Mouse (Mus musculus): ENCODE results near the gene Ggct. TPM values are rescaled to one million over a fixed set of nuclear protein-coding genes. Genes with fewer than 3 reads are reported as not detected.

Gene Ggct
- polyA plus RNA-seq, 1 experiment, result 5.6 TPM

- Histone ChIP-seq H3K36me3 (ENCODE audit: control insufficient read depth, insufficient read depth, low read length) (no peaks in the 10 kb centered on the region), H3K4me3 (ENCODE audit: control insufficient read depth, low read depth, low read length) (no peak overlapping the region), H3K27me3 (ENCODE audit: control insufficient read depth, insufficient read depth, low read length) (no peaks in the 10 kb centered on the region), H3K4me1 (ENCODE audit: control insufficient read depth, insufficient read depth, low read length) (no peaks in the 10 kb centered on the region), H3K27ac (ENCODE audit: control insufficient read depth, insufficient read depth, low read depth, low read length) (no peak overlapping the region)
- no peak for TF ChIP-seq CTCF (IDR thresholded peaks at IDR 0.05; ENCODE audit: control insufficient read depth, insufficient read depth, insufficient replicate concordance, low read depth, low read length)
- TF ChIP-seq POLR2A (IDR thresholded peaks at IDR 0.05; ENCODE audit: control insufficient read depth, low read depth, low read length), result no peak
Observed at GRCm38 (mm10) chr6:55009391-55010230, 16.9 kb upstream of the Ggct start.

GRCm38 (mm10) chr6:55008401-55008800 is 15.7 kb upstream of the Ggct start:
- Histone ChIP-seq H3K27me3 (ENCODE audit: control insufficient read depth, insufficient read depth, low read length) (no peaks in the 10 kb centered on the region), H3K27ac (ENCODE audit: control insufficient read depth, insufficient read depth, low read depth, low read length) (no peak overlapping the region), H3K36me3 (ENCODE audit: control insufficient read depth, insufficient read depth, low read length) (no peaks in the 10 kb centered on the region), H3K4me3 (ENCODE audit: control insufficient read depth, low read depth, low read length) (no peak overlapping the region), H3K4me1 (ENCODE audit: control insufficient read depth, insufficient read depth, low read length) (no peaks in the 10 kb centered on the region)
- TF ChIP-seq CTCF (IDR thresholded peaks at IDR 0.05; ENCODE audit: control insufficient read depth, insufficient read depth, insufficient replicate concordance, low read depth, low read length) (no peak), POLR2A (IDR thresholded peaks at IDR 0.05; ENCODE audit: control insufficient read depth, low read depth, low read length) (no peak)

DNA sequence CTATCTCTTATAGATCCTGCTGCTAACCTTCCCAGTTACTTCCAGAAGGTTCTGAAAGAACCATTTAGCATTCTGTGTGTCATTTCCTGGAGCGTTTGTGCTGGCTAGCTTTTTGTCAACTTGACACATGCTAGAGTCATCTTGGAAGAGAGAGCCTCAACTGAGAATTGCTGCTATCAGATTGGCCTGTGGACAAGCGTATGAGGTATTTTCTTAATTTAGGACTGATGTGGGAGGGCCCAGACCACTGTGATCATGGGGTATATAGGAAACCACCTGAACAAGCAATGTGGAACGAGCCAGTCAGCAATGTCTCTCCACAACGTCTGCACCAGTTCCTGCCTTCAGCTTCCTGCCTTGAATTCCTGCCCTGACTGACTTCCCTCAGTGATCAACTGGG is 10.8 kb upstream of the Ggct start:
- no peak for TF ChIP-seq POLR2A (IDR thresholded peaks at IDR 0.05; ENCODE audit: control insufficient read depth, low read depth, low read length)
- no peak for TF ChIP-seq CTCF (IDR thresholded peaks at IDR 0.05; ENCODE audit: control insufficient read depth, insufficient read depth, insufficient replicate concordance, low read depth, low read length)
- Histone ChIP-seq H3K4me3 (ENCODE audit: control insufficient read depth, low read depth, low read length) (no peak overlapping the region), H3K36me3 (ENCODE audit: control insufficient read depth, insufficient read depth, low read length) (no peaks in the 10 kb centered on the region), H3K4me1 (ENCODE audit: control insufficient read depth, insufficient read depth, low read length) (no peaks in the 10 kb centered on the region), H3K27me3 (ENCODE audit: control insufficient read depth, insufficient read depth, low read length) (no peaks in the 10 kb centered on the region), H3K27ac (ENCODE audit: control insufficient read depth, insufficient read depth, low read depth, low read length) (no peak overlapping the region)

- no peak overlapping the region for H3K4me3 ChIP-seq (ENCODE audit: control insufficient read depth, low read depth, low read length)
- TF ChIP-seq CTCF (IDR thresholded peaks at IDR 0.05; ENCODE audit: control insufficient read depth, insufficient read depth, insufficient replicate concordance, low read depth, low read length) (no peak), POLR2A (IDR thresholded peaks at IDR 0.05; ENCODE audit: control insufficient read depth, low read depth, low read length) (no peak)
Observed at GRCm38 (mm10) chr6:55002438-55002837, 9.7 kb upstream of the Ggct start.

DNA sequence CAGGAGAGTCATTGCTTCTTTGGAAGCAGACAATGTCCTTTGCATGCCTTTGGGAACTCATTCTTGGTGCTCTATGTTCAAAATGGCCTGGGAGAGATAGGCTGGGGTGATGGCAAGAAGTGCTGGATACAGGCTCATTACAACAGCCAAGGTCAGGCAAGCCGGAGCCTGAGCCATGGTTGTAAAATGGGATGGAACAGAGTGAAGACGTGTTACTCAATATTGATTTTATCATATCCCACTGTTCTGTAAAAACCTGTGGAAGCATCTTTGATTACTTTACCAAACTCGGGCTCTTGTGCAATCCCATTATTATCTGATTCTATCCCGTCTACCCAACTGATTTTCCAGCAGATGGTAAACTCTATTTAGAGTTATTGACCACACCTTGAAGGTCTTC is 8.6 kb upstream of the Ggct start:
- Histone ChIP-seq H3K27ac (ENCODE audit: control insufficient read depth, insufficient read depth, low read depth, low read length) (no peak overlapping the region), H3K36me3 (ENCODE audit: control insufficient read depth, insufficient read depth, low read length) (no peaks in the 10 kb centered on the region), H3K27me3 (ENCODE audit: control insufficient read depth, insufficient read depth, low read length) (no peaks in the 10 kb centered on the region), H3K4me3 (ENCODE audit: control insufficient read depth, low read depth, low read length) (no peak overlapping the region), H3K4me1 (ENCODE audit: control insufficient read depth, insufficient read depth, low read length) (no peaks in the 10 kb centered on the region)
- TF ChIP-seq POLR2A (IDR thresholded peaks at IDR 0.05; ENCODE audit: control insufficient read depth, low read depth, low read length), result no peak

More at GRCm38 (mm10) chr6:55002438-55002837, 9.7 kb upstream of the Ggct start:
- Histone ChIP-seq H3K36me3 (ENCODE audit: control insufficient read depth, insufficient read depth, low read length) (no peaks in the 10 kb centered on the region), H3K4me1 (ENCODE audit: control insufficient read depth, insufficient read depth, low read length) (no peaks in the 10 kb centered on the region), H3K27ac (ENCODE audit: control insufficient read depth, insufficient read depth, low read depth, low read length) (no peak overlapping the region), H3K27me3 (ENCODE audit: control insufficient read depth, insufficient read depth, low read length) (no peaks in the 10 kb centered on the region)

- no peak overlapping the region; the same call in 1 of the 2 replicates for H3K27ac ChIP-seq (ENCODE audit: control insufficient read depth, insufficient read depth, low read depth, low read length)
- H3K4me3 ChIP-seq (ENCODE audit: control insufficient read depth, low read depth, low read length), result no peak overlapping the region
- H3K27me3 ChIP-seq (ENCODE audit: control insufficient read depth, insufficient read depth, low read length), result no peaks in the 10 kb centered on the region
- TF ChIP-seq POLR2A (IDR thresholded peaks at IDR 0.05; ENCODE audit: control insufficient read depth, low read depth, low read length) (no peak), CTCF (IDR thresholded peaks at IDR 0.05; ENCODE audit: control insufficient read depth, insufficient read depth, insufficient replicate concordance, low read depth, low read length) (no peak)
- no peaks in the 10 kb centered on the region for H3K4me1 ChIP-seq (ENCODE audit: control insufficient read depth, insufficient read depth, low read length)
- no peaks in the 10 kb centered on the region for H3K36me3 ChIP-seq (ENCODE audit: control insufficient read depth, insufficient read depth, low read length)
Observed at GRCm38 (mm10) chr6:54997726-54998125, 5.0 kb upstream of the Ggct start.

GRCm38 (mm10) chr6:54996361-54996760 is 3.6 kb upstream of the Ggct start:
- Histone ChIP-seq H3K4me1 (ENCODE audit: control insufficient read depth, insufficient read depth, low read length) (no peaks in the 10 kb centered on the region), H3K27ac (ENCODE audit: control insufficient read depth, insufficient read depth, low read depth, low read length) (no peak overlapping the region), H3K36me3 (ENCODE audit: control insufficient read depth, insufficient read depth, low read length) (no peaks in the 10 kb centered on the region), H3K27me3 (ENCODE audit: control insufficient read depth, insufficient read depth, low read length) (no peaks in the 10 kb centered on the region), H3K4me3 (ENCODE audit: control insufficient read depth, low read depth, low read length) (no peak overlapping the region)
- no peak for TF ChIP-seq CTCF (IDR thresholded peaks at IDR 0.05; ENCODE audit: control insufficient read depth, insufficient read depth, insufficient replicate concordance, low read depth, low read length)
- no peak for TF ChIP-seq POLR2A (IDR thresholded peaks at IDR 0.05; ENCODE audit: control insufficient read depth, low read depth, low read length)

All from testis, adult 2 months (tissue).